Mouse (Mus musculus): Measurements from ENCODE around the gene Hdac7. TPM values are rescaled to one million over a fixed set of nuclear protein-coding genes. Genes with fewer than 3 reads are reported as not detected.

Gene Hdac7
- total and polyA plus RNA-seq, 3 experiments: 19.8 to 55.2 (median 21.7) TPM

DNA sequence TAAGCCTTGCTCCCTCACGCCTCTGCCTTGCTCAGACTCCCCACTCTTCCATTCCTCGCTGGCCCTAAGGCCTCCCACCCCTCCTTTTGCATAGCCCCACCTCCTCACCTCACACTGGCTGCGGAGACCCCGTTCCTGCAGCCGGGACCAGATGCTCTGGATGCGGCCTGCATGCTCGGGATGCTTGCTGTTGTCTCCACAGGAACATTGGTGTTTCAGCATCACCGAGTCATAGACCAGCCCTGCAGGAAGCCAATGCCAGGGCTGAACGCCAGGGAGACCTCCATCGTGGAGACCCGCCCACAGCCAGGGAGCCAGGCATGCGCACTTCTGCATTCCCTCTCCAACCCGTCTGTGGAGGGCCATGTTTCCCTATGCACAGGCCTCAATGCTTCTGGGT lies 41.7 kb downstream of the Hdac7 start:
- Histone ChIP-seq H3K4me3 (replicated peaks in 1 of 3; ENCODE audit: low read depth in 2 of 3, low read length in 2 of 3, poor library complexity in 1 of 3) (no peak overlapping the region), H3K36me3 (replicated peaks in 1 of 2; ENCODE audit: control insufficient read depth in 1 of 2, insufficient read depth in 1 of 2, low read length in 1 of 2) (peaks cover 69 to 84% of the 10 kb centered on the region in 2 experiments), H3K27ac (ENCODE audit: insufficient read depth, low read depth) (no peak overlapping the region), H3K9ac (ENCODE audit: insufficient read depth, low read depth) (no peak overlapping the region), H3K4me2 (ENCODE audit: insufficient read depth, low read depth, poor library complexity, severe bottlenecking) (no peak overlapping the region), H3K9me3 (replicated peaks; ENCODE audit: low read length) (no peaks in the 10 kb centered on the region), H3K27me3 (replicated peaks) (no peaks in the 10 kb centered on the region), H3K4me1 (ENCODE audit: control insufficient read depth in 1 of 2, insufficient read depth in 2 of 2) (peaks cover 0 to 8% of the 10 kb centered on the region in 2 experiments; a peak in 2 of 4 replicates), H3K79me2 (replicated peaks; ENCODE audit: control insufficient read depth, extremely low read depth, insufficient read depth, poor library complexity, severe bottlenecking) (no peaks in the 10 kb centered on the region)
- in situ Hi-C loops (cut with MboI; ENCODE audit: low pct_ligation_motif_present, low pct_unique_long_range_greater_than_20kb, low sequenced_read_pairs): no loop called here
- dilution Hi-C loops (cut with MboI; ENCODE audit: extremely low pct_ligation_motif_present, extremely low pct_unique_long_range_greater_than_20kb, low sequenced_read_pairs): no loop called here
- TF ChIP-seq CHD1 (IDR thresholded peaks at IDR 0.05; ENCODE audit: low read depth, low read length): no peak
- TF ChIP-seq GABPA (IDR thresholded peaks at IDR 0.05; ENCODE audit: insufficient replicate concordance, low read depth, low read length): no peak
- TF ChIP-seq RCOR1 (conservative IDR thresholded peaks at IDR 0.05; ENCODE audit: low read depth, low read length): no peak
- no peak for TF ChIP-seq MAFK (IDR thresholded peaks at IDR 0.05; ENCODE audit: insufficient replicate concordance, low read length)
- no peak for TF ChIP-seq ZKSCAN1 (IDR thresholded peaks at IDR 0.05; ENCODE audit: borderline replicate concordance, low read depth, low read length)
- TF ChIP-seq ZC3H11A (IDR thresholded peaks at IDR 0.05; ENCODE audit: low read depth, low read length): no peak
- no peak for TF ChIP-seq ELF1 (IDR thresholded peaks at IDR 0.05; ENCODE audit: low read depth, low read length)
- no peak for TF ChIP-seq CTCF (conservative IDR thresholded peaks at IDR 0.05 in 1 of 2, IDR thresholded peaks at IDR 0.05 in 1 of 2; ENCODE audit: low read depth in 2 of 2, low read length in 2 of 2)
- no peak for TF ChIP-seq MAX (IDR thresholded peaks at IDR 0.05; ENCODE audit: low read length)
- TF ChIP-seq MEF2A (IDR thresholded peaks at IDR 0.05; ENCODE audit: borderline replicate concordance, low read depth, low read length): no peak
- no peak for TF ChIP-seq TCF12 (IDR thresholded peaks at IDR 0.05; ENCODE audit: low read depth, low read length)
- no peak for TF ChIP-seq MXI1 (IDR thresholded peaks at IDR 0.05; ENCODE audit: low read depth, low read length)
- DNase-seq (ENCODE audit: extremely low read depth): no peak

DNA sequence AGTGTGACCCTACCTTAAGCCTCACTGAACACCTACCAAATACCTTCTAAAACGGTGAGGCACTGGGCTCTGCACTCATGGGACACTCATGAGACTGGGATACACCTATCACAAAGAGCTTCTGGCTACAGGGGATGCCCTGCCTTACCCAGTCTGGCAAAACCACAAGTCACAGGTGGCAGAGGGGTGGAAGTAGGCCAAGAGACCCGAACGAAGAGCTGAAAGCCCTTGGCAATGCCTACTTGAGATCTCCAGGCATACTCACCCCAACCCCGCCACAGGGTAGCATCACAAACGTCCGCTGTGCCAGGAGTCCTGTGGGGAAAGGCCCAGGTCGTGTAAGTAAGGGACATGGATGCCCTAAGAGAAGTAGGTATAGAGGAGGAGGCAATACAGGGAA lies 42.5 kb downstream of the Hdac7 start:
- Histone ChIP-seq H3K27ac (ENCODE audit: insufficient read depth, low read depth) (no peak overlapping the region), H3K4me3 (replicated peaks in 1 of 3; ENCODE audit: low read depth in 2 of 3, low read length in 2 of 3, poor library complexity in 1 of 3) (no peak overlapping the region), H3K36me3 (replicated peaks in 1 of 2; ENCODE audit: control insufficient read depth in 1 of 2, insufficient read depth in 1 of 2, low read length in 1 of 2) (peaks cover 69 to 84% of the 10 kb centered on the region in 2 experiments), H3K9ac (ENCODE audit: insufficient read depth, low read depth) (no peak overlapping the region), H3K79me2 (replicated peaks; ENCODE audit: control insufficient read depth, extremely low read depth, insufficient read depth, poor library complexity, severe bottlenecking) (no peaks in the 10 kb centered on the region), H3K27me3 (replicated peaks) (no peaks in the 10 kb centered on the region), H3K4me1 (ENCODE audit: control insufficient read depth in 1 of 2, insufficient read depth in 2 of 2) (peaks cover 0 to 8% of the 10 kb centered on the region in 2 experiments; a peak in 2 of 4 replicates), H3K4me2 (ENCODE audit: insufficient read depth, low read depth, poor library complexity, severe bottlenecking) (no peak overlapping the region), H3K9me3 (replicated peaks; ENCODE audit: low read length) (no peaks in the 10 kb centered on the region)
- dilution Hi-C loops (cut with MboI; ENCODE audit: extremely low pct_ligation_motif_present, extremely low pct_unique_long_range_greater_than_20kb, low sequenced_read_pairs): no loop called here
- no peak for TF ChIP-seq SIN3A (IDR thresholded peaks at IDR 0.05; ENCODE audit: low read length)
- no peak for TF ChIP-seq MEF2A (IDR thresholded peaks at IDR 0.05; ENCODE audit: borderline replicate concordance, low read depth, low read length)
- DNase-seq (ENCODE audit: extremely low read depth): no peak
- in situ Hi-C loops (cut with MboI; ENCODE audit: low pct_ligation_motif_present, low pct_unique_long_range_greater_than_20kb, low sequenced_read_pairs): no loop called here

DNA sequence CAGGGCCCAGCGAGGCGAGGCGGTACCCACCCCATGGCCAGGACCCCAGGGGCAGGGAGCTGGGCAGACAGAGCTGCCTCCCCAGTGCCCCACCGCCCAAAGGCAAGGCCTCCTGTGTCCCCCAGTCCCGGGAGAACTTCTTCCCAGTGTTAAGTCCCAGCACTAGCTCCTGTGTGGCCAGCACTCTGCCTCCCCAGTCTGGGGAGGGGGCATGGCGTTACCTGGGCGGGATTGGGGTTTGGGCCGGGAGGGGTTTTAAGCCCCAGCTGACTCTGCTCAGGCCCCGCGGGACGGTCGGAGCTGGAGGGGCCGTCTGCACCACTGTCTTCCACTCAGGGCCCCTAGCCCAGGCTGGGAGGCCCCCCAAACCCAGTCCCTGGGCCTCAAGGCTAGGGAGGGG lies 43.4 kb downstream of the Hdac7 start:
- in situ Hi-C loops (cut with MboI; ENCODE audit: low pct_ligation_motif_present, low pct_unique_long_range_greater_than_20kb, low sequenced_read_pairs): no loop called here
- no peaks in the 10 kb centered on the region for H3K79me2 ChIP-seq (replicated peaks; ENCODE audit: control insufficient read depth, extremely low read depth, insufficient read depth, poor library complexity, severe bottlenecking)
- no peak overlapping the region for H3K9ac ChIP-seq (ENCODE audit: insufficient read depth, low read depth)
- dilution Hi-C loops (cut with MboI; ENCODE audit: extremely low pct_ligation_motif_present, extremely low pct_unique_long_range_greater_than_20kb, low sequenced_read_pairs): no loop called here
- no peaks in the 10 kb centered on the region for H3K27me3 ChIP-seq (replicated peaks)
- no peak overlapping the region for H3K4me3 ChIP-seq (replicated peaks in 1 of 3; ENCODE audit: low read depth in 2 of 3, low read length in 2 of 3, poor library complexity in 1 of 3)
- H3K9me3 ChIP-seq (replicated peaks; ENCODE audit: low read length): no peaks in the 10 kb centered on the region
- no peak overlapping the region for H3K27ac ChIP-seq (ENCODE audit: insufficient read depth, low read depth)
- H3K4me2 ChIP-seq (ENCODE audit: insufficient read depth, low read depth, poor library complexity, severe bottlenecking): no peak overlapping the region
- peaks cover 0 to 8% of the 10 kb centered on the region in 2 experiments; a peak in 2 of 4 replicates for H3K4me1 ChIP-seq (ENCODE audit: control insufficient read depth in 1 of 2, insufficient read depth in 2 of 2)
- H3K36me3 ChIP-seq (replicated peaks in 1 of 2; ENCODE audit: control insufficient read depth in 1 of 2, insufficient read depth in 1 of 2, low read length in 1 of 2): peaks cover 72 to 85% of the 10 kb centered on the region in 2 experiments
- TF ChIP-seq NELFE (IDR thresholded peaks at IDR 0.05; ENCODE audit: low read depth, low read length) (no peak), TBP (conservative IDR thresholded peaks at IDR 0.05; ENCODE audit: low read depth, low read length) (no peak), ETS1 (conservative IDR thresholded peaks at IDR 0.05; ENCODE audit: low read depth, low read length) (no peak), ZMIZ1 (IDR thresholded peaks at IDR 0.05; ENCODE audit: low read depth, low read length) (no peak), ZNF384 (IDR thresholded peaks at IDR 0.05; ENCODE audit: low read depth, low read length) (no peak), MYC (IDR thresholded peaks at IDR 0.05; ENCODE audit: low read depth, low read length) (no peak), RAD21 (IDR thresholded peaks at IDR 0.05; ENCODE audit: low read depth, low read length) (no peak), PAX5 (IDR thresholded peaks at IDR 0.05; ENCODE audit: low read length) (no peak), CHD2 (IDR thresholded peaks at IDR 0.05; ENCODE audit: low read length) (no peak), MAZ (IDR thresholded peaks at IDR 0.05; ENCODE audit: low read depth, low read length) (no peak), TCF12 (IDR thresholded peaks at IDR 0.05; ENCODE audit: low read depth, low read length) (no peak), UBTF (IDR thresholded peaks at IDR 0.05; ENCODE audit: low read depth, low read length) (no peak), USF2 (conservative IDR thresholded peaks at IDR 0.05; ENCODE audit: low read depth, low read length) (no peak), POLR2AphosphoS2 (IDR thresholded peaks at IDR 0.05; ENCODE audit: low read depth, low read length) (no peak)
- no peak for DNase-seq (ENCODE audit: extremely low read depth)

Data from CH12.LX (cell line).